Mouse (Mus musculus) adrenal gland, postnatal 36 days (tissue): Measurements from ENCODE around the gene Lrrc71. TPM values are rescaled to one million over a fixed set of nuclear protein-coding genes. Genes with fewer than 3 reads are reported as not detected.

Source experiments
- DNase-seq, 2 experiments: peaks; one replicate each; pipeline ENCODE4 v3.0.0; 2021; ENCODE audit warnings: mixed read lengths in 1 of 2
- long read RNA-seq, 2 experiments: library from polyadenylated mRNA; stranded (forward); transcript quantifications; one replicate each; pipeline ENCODE4 v2.0.0; 2021; ENCODE audit warnings: borderline sequencing depth in 2 of 2
- total RNA-seq, 2 experiments: library from RNA; stranded (reverse); gene quantifications; 2 replicates each; pipeline ENCODE4 v1.2.3; 2021

Gene Lrrc71
- under 1 TPM; 0.66 to 0.72 TPM for total RNA-seq
- long read RNA-seq, experiment 1, result 0 reads
- long read RNA-seq, experiment 2, result 0 reads

GRCm38 (mm10) chr3:87748431-87748830, at the start of gene Lrrc71:
Lrrc71 (minus strand) TSS chr3:87748625.
- peak; percentile 35 to 44 for DNase-seq

GRCm38 (mm10) chr3:87796736-87797334, 48.4 kb upstream of the Lrrc71 start, which contains the start of gene Insrr:
Insrr (plus strand) TSS chr3:87796951.
- DNase-seq, result peak; percentile 41 to 45

- DNase-seq, result peak; percentile 62 to 74
These were observed 47.2 kb upstream of the Lrrc71 start for GRCm38 (mm10) chr3:87795336-87796277.

- DNase-seq, result peak; percentile 26 to 39
These were observed 46.5 kb upstream of the Lrrc71 start, which contains the start of gene Ntrk1 for GRCm38 (mm10) chr3:87794922-87795325. Ntrk1 (minus strand) TSS chr3:87795162.

GRCm38 (mm10) chr3:87789768-87790167, 41.3 kb upstream of the Lrrc71 start:
- no peak for DNase-seq

- DNase-seq, result no peak
These were observed 40.8 kb upstream of the Lrrc71 start for GRCm38 (mm10) chr3:87789248-87789647.

GRCm38 (mm10) chr3:87785626-87786214, 37.3 kb upstream of the Lrrc71 start:
- DNase-seq, result peak; percentile 35 to 40

GRCm38 (mm10) chr3:87785156-87785555, 36.7 kb upstream of the Lrrc71 start:
- DNase-seq, result no peak

GRCm38 (mm10) chr3:87783282-87784023, 35.0 kb upstream of the Lrrc71 start:
- DNase-seq, result no peak

GRCm38 (mm10) chr3:87779086-87779485, 30.7 kb upstream of the Lrrc71 start:
- DNase-seq, result no peak

GRCm38 (mm10) chr3:87778283-87778682, 29.9 kb upstream of the Lrrc71 start:
- no peak for DNase-seq

- DNase-seq, result no peak
These were observed 22.7 kb upstream of the Lrrc71 start for GRCm38 (mm10) chr3:87771088-87771487.

- DNase-seq, result peak; percentile 32 to 56
These were observed 21.9 kb upstream of the Lrrc71 start for GRCm38 (mm10) chr3:87770280-87770679.

- DNase-seq, result no peak
These were observed 21.1 kb upstream of the Lrrc71 start for GRCm38 (mm10) chr3:87769506-87769905.

GRCm38 (mm10) chr3:87768844-87769243, 20.4 kb upstream of the Lrrc71 start:
- DNase-seq, result peak; percentile 81 to 91

- DNase-seq, result no peak
These were observed 20.0 kb upstream of the Lrrc71 start for GRCm38 (mm10) chr3:87768431-87768830.

- DNase-seq, result peak; percentile 19 to 32
These were observed 19.3 kb upstream of the Lrrc71 start for GRCm38 (mm10) chr3:87767764-87768163.

- DNase-seq, result no peak
These were observed 17.9 kb upstream of the Lrrc71 start for GRCm38 (mm10) chr3:87766284-87766667.

- DNase-seq, result no peak
These were observed 17.3 kb upstream of the Lrrc71 start for GRCm38 (mm10) chr3:87765631-87766283.

GRCm38 (mm10) chr3:87765091-87765490, 16.7 kb upstream of the Lrrc71 start:
- peak; percentile 60 to 75 for DNase-seq

- no peak for DNase-seq
These were observed 16.1 kb upstream of the Lrrc71 start for GRCm38 (mm10) chr3:87764506-87764905.
